Mouse (Mus musculus) limb, embryonic 15.5 days (tissue): ENCODE results near the gene Ncapd2. TPM values are rescaled to one million over a fixed set of nuclear protein-coding genes. Genes with fewer than 3 reads are reported as not detected.

Experiments used
- microRNA-seq: library from miRNA; unstranded; fragments of <30 nt; microRNA quantifications from one replicate; pipeline ENCODE4, GENCODE M21; 2016
- polyA plus RNA-seq: library from polyadenylated mRNA; unstranded; fragments of >200 nt; fragmentation: Nextera tagmentation; extraction: Ambion mirVana; gene quantifications from 2 replicates; pipeline ENCODE4 v1.2.1, GENCODE M21; 2015

The Ncapd2 gene
- polyA plus RNA-seq, 1 experiment from 2014 or later: 86.4 TPM

Small RNA genes lying within 50 kb of the gene (microRNA-seq; reads per million reads assigned to microRNA genes)
- gene Mir3098 (not detected), gene Mir8113 (not detected)

Other genes with a start within 250 kb of the Ncapd2 start
- 146 and 160 TPM in 2 replicates for gene Cops7a, start 226.2 kb downstream of the Ncapd2 start, polyA plus RNA-seq
- 20.8 and 21.3 TPM in 2 replicates for gene Pianp, start 195.0 kb downstream of the Ncapd2 start, polyA plus RNA-seq
- gene Zfp384, start 182.6 kb downstream of the Ncapd2 start, polyA plus RNA-seq: 16.9 and 17.9 TPM in 2 replicates
- gene Ing4, start 151.9 kb downstream of the Ncapd2 start, polyA plus RNA-seq: 141 and 146 TPM in 2 replicates
- gene Acrbp, start 142.0 kb downstream of the Ncapd2 start, polyA plus RNA-seq: 9.9 and 12.4 TPM in 2 replicates
- gene Lpar5, start 123.8 kb downstream of the Ncapd2 start, polyA plus RNA-seq: 6.5 and 6.6 TPM in 2 replicates
- gene Chd4, start 95.7 kb downstream of the Ncapd2 start, polyA plus RNA-seq: 66.7 TPM in 2 replicates
- gene Nop2, start 59.8 kb downstream of the Ncapd2 start, polyA plus RNA-seq: 54.4 and 58.0 TPM in 2 replicates
- 26.6 and 46.8 TPM in 2 replicates for gene Iffo1, start 46.5 kb downstream of the Ncapd2 start, polyA plus RNA-seq
- 1,547 and 1,728 TPM in 2 replicates for gene Gapdh, start 25.2 kb downstream of the Ncapd2 start, polyA plus RNA-seq
- gene Mrpl51, start 100 bp upstream of the Ncapd2 start, polyA plus RNA-seq: 210 and 220 TPM in 2 replicates
- gene Vamp1, start 23.9 kb upstream of the Ncapd2 start, polyA plus RNA-seq: 4.8 and 4.9 TPM in 2 replicates
- gene Tapbpl, start 40.2 kb upstream of the Ncapd2 start, polyA plus RNA-seq: 4.9 and 5.7 TPM in 2 replicates
- gene Cd27, start 45.3 kb upstream of the Ncapd2 start, polyA plus RNA-seq: 1.5 and 3.2 TPM in 2 replicates
- 0.34 TPM in 1 of 2 replicates, not detected in the other for gene Tuba3a, start 94.3 kb upstream of the Ncapd2 start, polyA plus RNA-seq
- 47.0 and 50.5 TPM in 2 replicates for gene Ltbr, start 122.2 kb upstream of the Ncapd2 start, polyA plus RNA-seq
- gene Scnn1a, start 129.0 kb upstream of the Ncapd2 start, polyA plus RNA-seq: 5.2 and 5.3 TPM in 2 replicates
- gene Tnfrsf1a, start 157.7 kb upstream of the Ncapd2 start, polyA plus RNA-seq: 95.6 and 98.8 TPM in 2 replicates
- gene Plekhg6, start 189.1 kb upstream of the Ncapd2 start, polyA plus RNA-seq: 4.2 and 4.5 TPM in 2 replicates